Comparison of ENCODE assay signal across 8 mouse cellular contexts in the genomic region with DNA sequence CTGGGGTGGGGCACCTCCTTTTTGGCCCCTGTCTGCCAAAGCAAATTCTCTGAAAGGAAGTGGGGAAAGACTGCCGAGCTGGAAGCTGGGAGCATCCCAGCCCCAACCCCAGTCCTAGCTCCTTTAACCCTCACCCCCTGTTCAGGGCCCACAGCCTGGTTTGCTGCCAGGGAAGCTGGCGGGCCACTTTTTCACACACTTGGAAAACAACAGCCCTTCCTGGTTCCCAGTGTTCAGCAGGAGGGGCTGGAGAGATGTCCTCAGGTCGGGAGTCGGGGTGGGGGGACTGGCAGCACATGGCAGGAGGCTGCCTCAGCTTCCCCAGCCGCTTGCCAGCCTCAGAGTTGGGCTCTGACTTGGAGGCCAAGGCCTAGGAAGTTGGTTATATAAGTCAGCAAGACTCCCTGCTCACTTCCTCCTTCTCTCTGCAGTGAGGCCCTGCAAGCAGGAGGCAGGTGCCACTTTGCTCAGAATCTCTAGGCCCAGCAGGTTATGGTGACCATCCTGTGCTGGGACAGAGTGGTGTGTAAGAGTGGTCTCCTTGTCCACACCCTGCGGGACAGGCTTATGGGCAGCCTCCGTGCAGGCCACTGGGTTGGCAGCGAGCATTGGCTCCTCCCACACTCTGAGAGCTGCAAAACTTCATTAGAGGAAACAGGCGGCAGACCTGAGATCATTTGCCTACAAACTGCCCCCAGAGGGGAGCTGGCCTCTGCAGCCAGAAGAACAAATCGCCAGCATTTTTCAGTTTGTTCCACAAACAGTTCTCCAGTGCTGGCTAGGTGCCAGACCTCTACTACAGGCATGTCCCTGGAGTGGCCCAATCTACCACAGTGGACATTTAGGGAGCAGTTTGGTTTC. TPM values are rescaled to one million over a fixed set of nuclear protein-coding genes. Genes with fewer than 3 reads are reported as not detected.
DNase-seq lines count a peak whose midpoint lies in the region; ATAC-seq and TF ChIP-seq lines count a peak whose summit lies in the region.

No protein-coding gene starts in this region.

- WGBS in intestine, embryonic 16.5 days, result 19% methylated on average over 10 of the region's 10 CpGs
- 18% methylated on average over 10 of the region's 10 CpGs for WGBS in liver, embryonic 14.5 days (ENCODE audit: insufficient replicate concordance)
- 27% methylated on average over 10 of the region's 10 CpGs for WGBS in neural tube, embryonic 14.5 days

- H3K4me3 ChIP-seq in intestine, embryonic 16.5 days (ENCODE audit: low read length), result no peak overlapping the region
- no peak overlapping the region for H3K4me3 ChIP-seq in liver, embryonic 14.5 days (ENCODE audit: insufficient read depth in 1 of 2, low read depth in 2 of 2, low read length in 2 of 2)
- H3K4me3 ChIP-seq in neural tube, embryonic 14.5 days (ENCODE audit: low read depth, low read length), result no peak overlapping the region

- no peak for TF ChIP-seq EP300 in liver, embryonic 14.5 days (IDR thresholded peaks at IDR 0.05; ENCODE audit: low read depth)

- no peaks in the 10 kb centered on the region for H3K36me3 ChIP-seq in intestine, embryonic 16.5 days (ENCODE audit: control insufficient read depth, insufficient read depth, low read length)
- H3K36me3 ChIP-seq in liver, embryonic 14.5 days (replicated peaks; ENCODE audit: control insufficient read depth, insufficient read depth, low read depth), result no peaks in the 10 kb centered on the region; the same call in 1 of the 2 replicates
- no peaks in the 10 kb centered on the region; the same call in 1 of the 2 replicates for H3K36me3 ChIP-seq in neural tube, embryonic 14.5 days (ENCODE audit: control insufficient read depth, insufficient read depth, low read length)

- peak overlapping the region; percentile 21; the same call in 1 of the 2 replicates for H3K4me2 ChIP-seq in intestine, embryonic 16.5 days (ENCODE audit: low read depth, low read length)
- H3K4me2 ChIP-seq in liver, embryonic 14.5 days (ENCODE audit: low read depth), result no peak overlapping the region
- H3K4me2 ChIP-seq in neural tube, embryonic 14.5 days (ENCODE audit: low read depth, low read length), result no peak overlapping the region

- no peaks in the 10 kb centered on the region for H3K27me3 ChIP-seq in intestine, embryonic 16.5 days (replicated peaks; ENCODE audit: control insufficient read depth, insufficient read depth, low read length)
- H3K27me3 ChIP-seq in liver, embryonic 14.5 days (ENCODE audit: control insufficient read depth, insufficient read depth, low read length), result no peaks in the 10 kb centered on the region
- H3K27me3 ChIP-seq in neural tube, embryonic 14.5 days (ENCODE audit: control insufficient read depth, insufficient read depth, low read length), result no peaks in the 10 kb centered on the region

- peaks cover 30% of the 10 kb centered on the region for H3K4me1 ChIP-seq in intestine, embryonic 16.5 days (ENCODE audit: control insufficient read depth, insufficient read depth, low read length)
- H3K4me1 ChIP-seq in liver, embryonic 14.5 days (replicated peaks; ENCODE audit: control insufficient read depth in 2 of 2, insufficient read depth in 2 of 2, low read length in 1 of 2), result peaks cover 3 to 21% of the 10 kb centered on the region in 2 experiments
- peaks cover 18% of the 10 kb centered on the region for H3K4me1 ChIP-seq in neural tube, embryonic 14.5 days (ENCODE audit: control insufficient read depth, insufficient read depth, low read length)

- 0 out of 2 replicates have a peak, but pooled peaks have one; percentile 21 for TF ChIP-seq CTCF in liver, embryonic 14.5 days (IDR thresholded peaks at IDR 0.05; ENCODE audit: low read depth)

- peak; percentile 75 for ATAC-seq in intestine, embryonic 16.5 days
- peak; percentile 50 for ATAC-seq in liver, embryonic 14.5 days (ENCODE audit: insufficient read depth)
- ATAC-seq in neural tube, embryonic 14.5 days (ENCODE audit: low read depth), result peak; percentile 52

- H3K9ac ChIP-seq in intestine, embryonic 16.5 days (ENCODE audit: low read depth, low read length), result peak overlapping the region; percentile 64
- H3K9ac ChIP-seq in liver, embryonic 14.5 days (replicated peaks), result no peak overlapping the region; the same call in 1 of the 2 replicates
- H3K9ac ChIP-seq in neural tube, embryonic 14.5 days (replicated peaks; ENCODE audit: low read depth, low read length), result peak overlapping the region; percentile 17; the same call in 1 of the 2 replicates

- H3K9me3 ChIP-seq in intestine, embryonic 16.5 days (ENCODE audit: control insufficient read depth, low read length), result no peaks in the 10 kb centered on the region
- H3K9me3 ChIP-seq in liver, embryonic 14.5 days (ENCODE audit: control insufficient read depth, low read length), result no peaks in the 10 kb centered on the region
- no peaks in the 10 kb centered on the region for H3K9me3 ChIP-seq in neural tube, embryonic 14.5 days (ENCODE audit: control insufficient read depth, low read length)

- H3K27ac ChIP-seq in intestine, embryonic 16.5 days (ENCODE audit: low read length), result peak overlapping the region; percentile 92
- peak overlapping the region; percentile 14 for H3K27ac ChIP-seq in liver, embryonic 14.5 days
- peak overlapping the region; percentile 64 for H3K27ac ChIP-seq in neural tube, embryonic 14.5 days (ENCODE audit: low read depth, low read length)

- DNase-seq in urinary bladder, adult 18-20 months (ENCODE audit: low spot score in 2 of 2), result peak; percentile 35 to 51
- DNase-seq in urinary bladder, adult 2 months (ENCODE audit: low spot score), result no peak
- peak; percentile 38 to 39 for DNase-seq in cerebellum, postnatal 36 days
- peak; percentile 79 to 87 for DNase-seq in heart, adult 18-20 months
- DNase-seq in liver, embryonic 14.5 days (ENCODE audit: low read depth in 3 of 3, low spot score in 3 of 3), result no peak
- DNase-seq in thymus, postnatal 4 days, result peak; percentile 68

RNA-seq across cellular contexts. Expression of gene Arrb1, which starts 10.8 kb away (rescaled TPM):
- 45.4 and 60.4 TPM in 2 replicates for polyA plus RNA-seq in urinary bladder, adult 2 months (2012; rRNA removed)
- 10 to 100 TPM; 23.3 to 23.7 TPM for total RNA-seq in heart, adult 18-20 months (2021)
- 7.7 and 9.2 TPM in 2 replicates for polyA plus RNA-seq in intestine, embryonic 16.5 days (2015; fragmentation: Nextera tagmentation; extraction: Ambion mirVana)
- polyA plus RNA-seq in liver, embryonic 14.5 days (2012; rRNA removed), result 234 and 235 TPM in 2 replicates
- 30.1 and 36.4 TPM in 2 replicates for polyA plus RNA-seq in liver, embryonic 14.5 days (2014; fragmentation: Nextera tagmentation; extraction: Ambion mirVana)
- 9.9 and 11.5 TPM in 2 replicates for polyA plus RNA-seq in neural tube, embryonic 14.5 days (2014; fragmentation: Nextera tagmentation; extraction: Ambion mirVana)

Comparison
In these comparisons a context has a peak if more than half of its experiments do, and no peak if none do; other contexts are left out.
1. DNase-seq: peak in urinary bladder, adult 18-20 months (2 of 2), cerebellum, postnatal 36 days (2 of 2), heart, adult 18-20 months (2 of 2) and thymus, postnatal 4 days (single experiment); none in urinary bladder, adult 2 months (single experiment) and liver, embryonic 14.5 days (0 of 3).
2. H3K27ac ChIP-seq: peak in every context shown above with its lines; median percentile 92 in intestine, embryonic 16.5 days; 64 in neural tube, embryonic 14.5 days; 14 in liver, embryonic 14.5 days.
3. Peak in every context shown above with its lines, with median percentiles within 50 percentile points of each other: ATAC-seq.